Mouse (Mus musculus) CH12.LX (cell line): ENCODE results near the gene Acadl. TPM values are rescaled to one million over a fixed set of nuclear protein-coding genes. Genes with fewer than 3 reads are reported as not detected.

Experiments used
- DNase-seq: peaks from one replicate; pipeline ENCODE4 v3.0.0-alpha.2; 2013; ENCODE audit errors: extremely low read depth
- H3K27ac ChIP-seq: 2 replicates; pipeline ENCODE4 v1.5.1; 2012; ENCODE audit warnings: low read depth, mild to moderate bottlenecking, control low read depth, moderate library complexity; ENCODE audit not compliant: insufficient read depth
- H3K27me3 ChIP-seq: replicated peaks from 2 replicates; pipeline ENCODE3; 2012; ENCODE audit warnings: inconsistent platforms
- H3K36me3 ChIP-seq, 2 experiments: replicated peaks in 1 of 2; 2 replicates each; pipeline versions ENCODE3 to v1.6.1; 2012; ENCODE audit warnings: inconsistent platforms in 1 of 2, low read length in 1 of 2, mild to moderate bottlenecking in 1 of 2, mixed read lengths in 1 of 2, moderate library complexity in 1 of 2; ENCODE audit not compliant: control insufficient read depth in 1 of 2, insufficient read depth in 1 of 2
- H3K4me1 ChIP-seq, 2 experiments: 2 replicates each; pipeline ENCODE4 v1.6.1; 2012; ENCODE audit warnings: inconsistent platforms in 1 of 2, moderate library complexity in 1 of 2; ENCODE audit not compliant: insufficient read depth in 2 of 2, control insufficient read depth in 1 of 2
- H3K4me2 ChIP-seq: 2 replicates; pipeline ENCODE4 v1.6.1; 2012; ENCODE audit warnings: low read depth, mild to moderate bottlenecking, control low read depth; ENCODE audit not compliant: poor library complexity, insufficient read depth, severe bottlenecking
- H3K4me3 ChIP-seq, 3 experiments: fragments of 150-350 bp in 1 of 3; sonication (generic) in 1 of 3; replicated peaks in 1 of 3; 2 replicates each; pipeline versions ENCODE3 to v1.5.1; 2011 to 2012; ENCODE audit warnings: low read depth in 2 of 3, low read length in 2 of 3, mild to moderate bottlenecking in 2 of 3, moderate library complexity in 2 of 3, control low read depth in 1 of 3, improper control_type of control experiment in 1 of 3, inconsistent platforms in 1 of 3, mixed read lengths in 1 of 3; ENCODE audit not compliant: poor library complexity in 1 of 3
- H3K79me2 ChIP-seq: replicated peaks from 2 replicates; pipeline ENCODE4 v1.6.1; 2012; ENCODE audit warnings: mild to moderate bottlenecking, moderate library complexity; ENCODE audit not compliant: control insufficient read depth, poor library complexity, insufficient read depth, severe bottlenecking; ENCODE audit errors: extremely low read depth
- H3K9ac ChIP-seq: 2 replicates; pipeline ENCODE4 v1.6.1; 2012; ENCODE audit warnings: low read depth, mild to moderate bottlenecking, control low read depth, moderate library complexity; ENCODE audit not compliant: insufficient read depth
- H3K9me3 ChIP-seq: replicated peaks from 2 replicates; pipeline ENCODE3; 2012; ENCODE audit warnings: low read length, inconsistent platforms, mixed read lengths
- BHLHE40 ChIP-seq: IDR thresholded peaks from 2 replicates; pipeline ENCODE4 v1.6.1; 2011; ENCODE audit warnings: mild to moderate bottlenecking, low read depth, low read length, improper control_type of control experiment
- CHD1 ChIP-seq: IDR thresholded peaks from 2 replicates; pipeline ENCODE4 v1.6.1; 2012; ENCODE audit warnings: low read depth, low read length, improper control_type of control experiment, inconsistent platforms
- CHD2 ChIP-seq: IDR thresholded peaks from 2 replicates; pipeline ENCODE4 v1.6.1; 2011; ENCODE audit warnings: low read length, improper control_type of control experiment
- CTCF ChIP-seq, 2 experiments: IDR thresholded peaks in 1 of 2; conservative IDR thresholded peaks in 1 of 2; 2 replicates each; pipeline ENCODE4 v1.5.1; 2011 to 2012; ENCODE audit warnings: low read depth in 2 of 2, low read length in 2 of 2, improper control_type of control experiment in 1 of 2, inconsistent platforms in 1 of 2, mild to moderate bottlenecking in 1 of 2, moderate library complexity in 1 of 2
- E2F4 ChIP-seq: IDR thresholded peaks from 2 replicates; pipeline ENCODE4 v1.6.1; 2011; ENCODE audit warnings: low read depth, low read length, improper control_type of control experiment; ENCODE audit not compliant: insufficient replicate concordance
- ELF1 ChIP-seq: IDR thresholded peaks from 2 replicates; pipeline ENCODE4 v1.6.1; 2014; ENCODE audit warnings: low read depth, mild to moderate bottlenecking, inconsistent platforms, low read length, improper control_type of control experiment
- EP300 ChIP-seq: IDR thresholded peaks from 2 replicates; pipeline ENCODE4 v1.6.1; 2011; ENCODE audit warnings: low read length, improper control_type of control experiment
- ETS1 ChIP-seq: conservative IDR thresholded peaks from 2 replicates; pipeline ENCODE4 v1.6.1; 2012; ENCODE audit warnings: low read depth, mild to moderate bottlenecking, inconsistent platforms, low read length, improper control_type of control experiment, moderate library complexity
- GABPA ChIP-seq: IDR thresholded peaks from 2 replicates; pipeline ENCODE4 v1.6.1; 2012; ENCODE audit warnings: low read depth, low read length, improper control_type of control experiment, inconsistent platforms; ENCODE audit not compliant: insufficient replicate concordance
- HCFC1 ChIP-seq: IDR thresholded peaks from 2 replicates; pipeline ENCODE4 v1.6.1; 2012; ENCODE audit warnings: low read depth, mild to moderate bottlenecking, inconsistent platforms, low read length, improper control_type of control experiment
- IRF4 ChIP-seq: IDR thresholded peaks from 2 replicates; pipeline ENCODE4 v1.6.1; 2014; ENCODE audit warnings: low read depth, mild to moderate bottlenecking, inconsistent platforms, low read length, improper control_type of control experiment
- JUN ChIP-seq: IDR thresholded peaks from 2 replicates; pipeline ENCODE4 v1.6.1; 2011; ENCODE audit warnings: low read depth, mild to moderate bottlenecking, low read length, improper control_type of control experiment, moderate library complexity; ENCODE audit not compliant: insufficient read depth
- JUND ChIP-seq: conservative IDR thresholded peaks from 2 replicates; pipeline ENCODE4 v1.6.1; 2011; ENCODE audit warnings: low read depth, low read length, improper control_type of control experiment
- KAT2A ChIP-seq: IDR thresholded peaks from 2 replicates; pipeline ENCODE4 v1.6.1; 2012; ENCODE audit warnings: low read length, improper control_type of control experiment, inconsistent platforms; ENCODE audit not compliant: insufficient replicate concordance
- MAFK ChIP-seq: IDR thresholded peaks from 2 replicates; pipeline ENCODE4 v1.6.1; 2011; ENCODE audit warnings: low read length, improper control_type of control experiment; ENCODE audit not compliant: insufficient replicate concordance
- MAX ChIP-seq: IDR thresholded peaks from 2 replicates; pipeline ENCODE4 v1.6.1; 2011; ENCODE audit warnings: low read length, improper control_type of control experiment
- MAZ ChIP-seq: IDR thresholded peaks from 2 replicates; pipeline ENCODE4 v1.6.1; 2012; ENCODE audit warnings: low read depth, mild to moderate bottlenecking, inconsistent platforms, low read length, improper control_type of control experiment, moderate library complexity
- MEF2A ChIP-seq: IDR thresholded peaks from 2 replicates; pipeline ENCODE4 v1.6.1; 2014; ENCODE audit warnings: low read depth, mild to moderate bottlenecking, inconsistent platforms, low read length, improper control_type of control experiment, borderline replicate concordance
- MXI1 ChIP-seq: IDR thresholded peaks from 2 replicates; pipeline ENCODE4 v1.6.1; 2011; ENCODE audit warnings: mild to moderate bottlenecking, low read depth, low read length, improper control_type of control experiment
- MYC ChIP-seq: IDR thresholded peaks from 2 replicates; pipeline ENCODE4 v1.6.1; 2011; ENCODE audit warnings: low read depth, mild to moderate bottlenecking, improper control_type of control experiment, low read length
- NELFE ChIP-seq: IDR thresholded peaks from 2 replicates; pipeline ENCODE4 v1.6.1; 2011; ENCODE audit warnings: low read depth, low read length, improper control_type of control experiment
- NRF1 ChIP-seq: IDR thresholded peaks from 2 replicates; pipeline ENCODE4 v1.6.1; 2014; ENCODE audit warnings: low read depth, mild to moderate bottlenecking, inconsistent platforms, low read length, improper control_type of control experiment, moderate library complexity
- PAX5 ChIP-seq: IDR thresholded peaks from 2 replicates; pipeline ENCODE4 v1.6.1; 2012; ENCODE audit warnings: low read length, inconsistent platforms, mixed read lengths
- POLR2A ChIP-seq: IDR thresholded peaks from 2 replicates; pipeline ENCODE4 v1.6.1; 2011; ENCODE audit warnings: low read depth, mild to moderate bottlenecking, improper control_type of control experiment, low read length
- POLR2AphosphoS2 ChIP-seq: IDR thresholded peaks from 2 replicates; pipeline ENCODE4 v1.6.1; 2011; ENCODE audit warnings: low read depth, low read length, improper control_type of control experiment
- RAD21 ChIP-seq: IDR thresholded peaks from 2 replicates; pipeline ENCODE4 v1.6.1; 2011; ENCODE audit warnings: low read depth, mild to moderate bottlenecking, low read length, improper control_type of control experiment, moderate library complexity
- RCOR1 ChIP-seq: conservative IDR thresholded peaks from 2 replicates; pipeline ENCODE4 v1.6.1; 2012; ENCODE audit warnings: low read depth, mild to moderate bottlenecking, inconsistent platforms, low read length, improper control_type of control experiment
- SIN3A ChIP-seq: IDR thresholded peaks from 2 replicates; pipeline ENCODE4 v1.6.1; 2012; ENCODE audit warnings: low read length, improper control_type of control experiment, inconsistent platforms
- SMC3 ChIP-seq: IDR thresholded peaks from 2 replicates; pipeline ENCODE4 v1.6.1; 2011; ENCODE audit warnings: low read depth, low read length, improper control_type of control experiment
- TBP ChIP-seq: conservative IDR thresholded peaks from 2 replicates; pipeline ENCODE4 v1.6.1; 2011; ENCODE audit warnings: low read depth, low read length, improper control_type of control experiment
- TCF12 ChIP-seq: IDR thresholded peaks from 2 replicates; pipeline ENCODE4 v1.6.1; 2014; ENCODE audit warnings: low read depth, mild to moderate bottlenecking, inconsistent platforms, low read length, improper control_type of control experiment
- UBTF ChIP-seq: IDR thresholded peaks from 2 replicates; pipeline ENCODE4 v1.6.1; 2012; ENCODE audit warnings: low read depth, mild to moderate bottlenecking, inconsistent platforms, low read length, improper control_type of control experiment, moderate library complexity
- USF1 ChIP-seq: IDR thresholded peaks from 2 replicates; pipeline ENCODE4 v1.6.1; 2014; ENCODE audit warnings: low read depth, mild to moderate bottlenecking, inconsistent platforms, low read length, improper control_type of control experiment
- USF2 ChIP-seq: conservative IDR thresholded peaks from 2 replicates; pipeline ENCODE4 v1.6.1; 2011; ENCODE audit warnings: low read depth, low read length, improper control_type of control experiment
- ZC3H11A ChIP-seq: IDR thresholded peaks from 2 replicates; pipeline ENCODE4 v1.6.1; 2012; ENCODE audit warnings: low read depth, mild to moderate bottlenecking, inconsistent platforms, low read length, improper control_type of control experiment
- ZKSCAN1 ChIP-seq: IDR thresholded peaks from 2 replicates; pipeline ENCODE4 v1.6.1; 2012; ENCODE audit warnings: low read depth, inconsistent platforms, low read length, improper control_type of control experiment, borderline replicate concordance
- ZMIZ1 ChIP-seq: IDR thresholded peaks from 2 replicates; pipeline ENCODE4 v1.6.1; 2012; ENCODE audit warnings: low read depth, mild to moderate bottlenecking, inconsistent platforms, low read length, improper control_type of control experiment
- ZNF384 ChIP-seq: IDR thresholded peaks from 2 replicates; pipeline ENCODE4 v1.6.1; 2012; ENCODE audit warnings: low read depth, low read length, improper control_type of control experiment, inconsistent platforms
- dilution Hi-C: fragments of 300-500 bp; cut with MboI; formaldehyde crosslinking; loops from 2 replicates; pipeline ENCODE4 v1.14.3; 2020; ENCODE audit warnings: low sequenced_read_pairs; ENCODE audit not compliant: extremely low pct_unique_long_range_greater_than_20kb, extremely low pct_ligation_motif_present
- in situ Hi-C: fragments of 300-500 bp; cut with MboI; formaldehyde crosslinking; loops from 3 replicates; pipeline ENCODE4 v1.14.3; 2019; ENCODE audit warnings: low sequenced_read_pairs, low pct_ligation_motif_present, low pct_unique_long_range_greater_than_20kb, mixed read lengths
- polyA plus RNA-seq: library from polyadenylated mRNA; unstranded; fragments of >175 nt; gene quantifications from 2 replicates; pipeline ENCODE4 v1.2.1, GENCODE M21; 2012; ENCODE audit warnings: low read depth; ENCODE audit not compliant: insufficient read length
- total RNA-seq, 2 experiments: library from RNA; depleted of rRNA; stranded (reverse); fragments of 300-350 nt in 1 of 2; fragments of >200 nt in 1 of 2; gene quantifications; 2 replicates each; pipeline ENCODE4 v1.2.3; 2012 to 2014

The Acadl gene
- total and polyA plus RNA-seq, 3 experiments, result 24.7 to 58.9 (median 26.2) TPM

- Histone ChIP-seq H3K79me2 (peaks cover 10% of the 10 kb centered on the region), H3K9ac (peak overlapping the region; percentile 90), H3K9me3 (no peaks in the 10 kb centered on the region), H3K4me3 (peak overlapping the region; percentile 71 to 85 (median 79)), H3K4me1 (peaks cover 4 to 24% of the 10 kb centered on the region in 2 experiments; a peak in 3 of 4 replicates), H3K27me3 (no peaks in the 10 kb centered on the region), H3K27ac (peak overlapping the region; percentile 82), H3K36me3 (peaks cover 0 to under 1% of the 10 kb centered on the region in 2 experiments), H3K4me2 (no peak overlapping the region)
- dilution Hi-C loops (no loop called here), in situ Hi-C loops (no loop called here)
- TF ChIP-seq ZMIZ1, result no peak; the same call in 1 of the 2 replicates
- no peak for TF ChIP-seq RCOR1
- TF ChIP-seq E2F4, result no peak
- TF ChIP-seq POLR2A, result no peak; the same call in none of the 2 replicates
- TF ChIP-seq BHLHE40, result peak; percentile 43; the same call in 1 of the 2 replicates
- no peak for TF ChIP-seq PAX5
- TF ChIP-seq POLR2AphosphoS2, result no peak
- no peak for TF ChIP-seq RAD21
- TF ChIP-seq ELF1, result no peak
- TF ChIP-seq JUN, result no peak
- TF ChIP-seq SMC3, result no peak
- TF ChIP-seq JUND, result no peak
- 0 out of 2 replicates have a peak, but pooled peaks have one; percentile 2 for TF ChIP-seq MYC
- peak; percentile 80 for TF ChIP-seq NRF1
- TF ChIP-seq NELFE, result 0 out of 2 replicates have a peak, but pooled peaks have one; percentile 29
- TF ChIP-seq USF2, result peak; percentile 72
- no peak for TF ChIP-seq GABPA
- no peak for TF ChIP-seq TCF12
- TF ChIP-seq MEF2A, result no peak
- peak; percentile 86 for TF ChIP-seq USF1
- peak in 1 of 2 experiments; percentile 5; a peak in 1 of 4 replicates for TF ChIP-seq CTCF (conservative IDR thresholded peaks at IDR 0.05 in 1 of 2, IDR thresholded peaks at IDR 0.05 in 1 of 2; ENCODE audit: low read depth in 2 of 2, low read length in 2 of 2)
- TF ChIP-seq SIN3A, result peak; percentile 31; the same call in 1 of the 2 replicates
- no peak for TF ChIP-seq MXI1
- TF ChIP-seq CHD1, result 0 out of 2 replicates have a peak, but pooled peaks have one; percentile 20
- TF ChIP-seq IRF4, result no peak
- peak; percentile 78; the same call in 1 of the 2 replicates for TF ChIP-seq MAZ
- peak; percentile 43; the same call in 1 of the 2 replicates for TF ChIP-seq HCFC1
- no peak for TF ChIP-seq TBP
- peak; percentile 82; the same call in 1 of the 2 replicates for TF ChIP-seq MAX
- no peak for TF ChIP-seq ZKSCAN1
- no peak for TF ChIP-seq ZC3H11A
- TF ChIP-seq ETS1, result no peak
- TF ChIP-seq CHD2, result peak; percentile 58
- no peak for TF ChIP-seq KAT2A
- no peak for TF ChIP-seq MAFK
- no peak for TF ChIP-seq EP300
- no peak for TF ChIP-seq ZNF384
- TF ChIP-seq UBTF, result no peak
- peak; percentile 86 for DNase-seq
Observed at GRCm38 (mm10) chr1:66816837-66817452, 46.1 kb downstream of the Acadl start.
